Mouse (Mus musculus): ENCODE measurements at regions not wholly inside any gene's neighbourhood (a gene's known extent, or its start where the extent isn't known, plus 50 kb on each side); places are given as distances from the start of the nearest gene placed in this dataset.
A peak's percentile ranks its signal among the peaks of the same experiment; 100 is the strongest.

- Histone ChIP-seq H3K4me3 (replicated peaks) (no peak overlapping the region), H3K9me3 (no peaks in the 10 kb centered on the region), H3K4me2 (peak overlapping the region; percentile 11; the same call in 1 of the 2 replicates), H3K9ac (replicated peaks) (peak overlapping the region; percentile 34; the same call in 1 of the 2 replicates), H3K27me3 (no peaks in the 10 kb centered on the region), H3K27ac (peak overlapping the region; percentile 94), H3K36me3 (no peaks in the 10 kb centered on the region), H3K4me1 (replicated peaks) (peaks cover 69% of the 10 kb centered on the region)
- 11% methylated on average over 6 of the region's 6 CpGs for WGBS
- no peak for ATAC-seq (ENCODE audit: insufficient number of reproducible peaks, insufficient read depth, low FRiP score, low TSS enrichment, low read depth)
Observed at GRCm38 (mm10) chr9:35360139-35361100, 60.5 kb upstream of the Cdon start.

- Histone ChIP-seq H3K9ac (replicated peaks) (0 out of 2 replicates have a peak overlapping the region, but pooled peaks have one; percentile 18), H3K36me3 (no peaks in the 10 kb centered on the region), H3K27ac (peak overlapping the region; percentile 94), H3K9me3 (no peaks in the 10 kb centered on the region), H3K4me1 (replicated peaks) (peaks cover 69% of the 10 kb centered on the region), H3K4me2 (peak overlapping the region; percentile 11; the same call in 1 of the 2 replicates), H3K27me3 (no peaks in the 10 kb centered on the region), H3K4me3 (replicated peaks) (no peak overlapping the region)
- WGBS = 37% methylated on average over 4 of the region's 4 CpGs
- ATAC-seq (ENCODE audit: insufficient number of reproducible peaks, insufficient read depth, low FRiP score, low TSS enrichment, low read depth) = no peak
Observed at GRCm38 (mm10) chr9:35361432-35361831, 59.5 kb upstream of the Cdon start.

GRCm38 (mm10) chr9:35362276-35362675 is 58.7 kb upstream of the Cdon start:
- Histone ChIP-seq H3K4me1 (replicated peaks) (peaks cover 69% of the 10 kb centered on the region), H3K9ac (replicated peaks) (no peak overlapping the region), H3K4me2 (no peak overlapping the region), H3K27ac (peak overlapping the region; percentile 94), H3K4me3 (replicated peaks) (no peak overlapping the region), H3K36me3 (no peaks in the 10 kb centered on the region), H3K27me3 (no peaks in the 10 kb centered on the region), H3K9me3 (no peaks in the 10 kb centered on the region)
- no peak for ATAC-seq (ENCODE audit: insufficient number of reproducible peaks, insufficient read depth, low FRiP score, low TSS enrichment, low read depth)
- 56% methylated on average over 7 of the region's 7 CpGs for WGBS

GRCm38 (mm10) chr9:35363079-35363478 is 57.8 kb upstream of the Cdon start:
- Histone ChIP-seq H3K4me2 (peak overlapping the region; percentile 23; the same call in 1 of the 2 replicates), H3K4me1 (replicated peaks) (peaks cover 65% of the 10 kb centered on the region)

GRCm38 (mm10) chr9:35363936-35364335 is 57.0 kb upstream of the Cdon start:
- Histone ChIP-seq H3K4me3 (replicated peaks) (no peak overlapping the region), H3K4me1 (replicated peaks) (peaks cover 64% of the 10 kb centered on the region), H3K9ac (replicated peaks) (no peak overlapping the region), H3K9me3 (no peaks in the 10 kb centered on the region), H3K36me3 (no peaks in the 10 kb centered on the region), H3K27me3 (no peaks in the 10 kb centered on the region), H3K27ac (peak overlapping the region; percentile 94), H3K4me2 (no peak overlapping the region)
- no peak for ATAC-seq (ENCODE audit: insufficient number of reproducible peaks, insufficient read depth, low FRiP score, low TSS enrichment, low read depth)
- WGBS = 53% methylated on average over 4 of the region's 4 CpGs

More at GRCm38 (mm10) chr9:35363079-35363478, 57.8 kb upstream of the Cdon start:
- no peaks in the 10 kb centered on the region for H3K36me3 ChIP-seq
- no peaks in the 10 kb centered on the region for H3K27me3 ChIP-seq
- peak; percentile 69 for ATAC-seq (ENCODE audit: insufficient number of reproducible peaks, insufficient read depth, low FRiP score, low TSS enrichment, low read depth)
- 17% methylated on average over 5 of the region's 5 CpGs for WGBS
- H3K27ac ChIP-seq = peak overlapping the region; percentile 94
- H3K4me3 ChIP-seq (replicated peaks) = no peak overlapping the region
- no peak overlapping the region for H3K9ac ChIP-seq (replicated peaks)
- H3K9me3 ChIP-seq = no peaks in the 10 kb centered on the region

GRCm38 (mm10) chr9:35365975-35366374 is 55.0 kb upstream of the Cdon start:
- no peak overlapping the region for H3K4me2 ChIP-seq
- H3K9ac ChIP-seq (replicated peaks) = no peak overlapping the region
- no peaks in the 10 kb centered on the region for H3K36me3 ChIP-seq
- WGBS = 94% methylated on average over 5 of the region's 5 CpGs
- no peaks in the 10 kb centered on the region for H3K27me3 ChIP-seq
- H3K4me1 ChIP-seq (replicated peaks) = peaks cover 48% of the 10 kb centered on the region
- no peak overlapping the region for H3K4me3 ChIP-seq (replicated peaks)
- no peak for ATAC-seq (ENCODE audit: insufficient number of reproducible peaks, insufficient read depth, low FRiP score, low TSS enrichment, low read depth)
- no peaks in the 10 kb centered on the region for H3K9me3 ChIP-seq
- no peak overlapping the region for H3K27ac ChIP-seq

- 51% methylated on average over 5 of the region's 5 CpGs for WGBS
- Histone ChIP-seq H3K4me3 (replicated peaks) (no peak overlapping the region), H3K9ac (replicated peaks) (no peak overlapping the region), H3K4me2 (no peak overlapping the region), H3K27ac (no peak overlapping the region), H3K9me3 (no peaks in the 10 kb centered on the region), H3K27me3 (no peaks in the 10 kb centered on the region), H3K36me3 (no peaks in the 10 kb centered on the region), H3K4me1 (replicated peaks) (peaks cover 24% of the 10 kb centered on the region)
- ATAC-seq (ENCODE audit: insufficient number of reproducible peaks, insufficient read depth, low FRiP score, low TSS enrichment, low read depth) = no peak; the same call in 1 of the 2 replicates
Observed at GRCm38 (mm10) chr9:35369063-35369462, 51.9 kb upstream of the Cdon start.

GRCm38 (mm10) chr9:35370031-35370430 is 50.9 kb upstream of the Cdon start:
- Histone ChIP-seq H3K27ac (no peak overlapping the region), H3K9ac (replicated peaks) (no peak overlapping the region), H3K9me3 (no peaks in the 10 kb centered on the region), H3K4me1 (replicated peaks) (peaks cover 16% of the 10 kb centered on the region), H3K36me3 (no peaks in the 10 kb centered on the region), H3K4me2 (no peak overlapping the region), H3K27me3 (no peaks in the 10 kb centered on the region), H3K4me3 (replicated peaks) (no peak overlapping the region)
- no peak for ATAC-seq (ENCODE audit: insufficient number of reproducible peaks, insufficient read depth, low FRiP score, low TSS enrichment, low read depth)
- WGBS = 57% methylated on average over 3 of the region's 3 CpGs

GRCm38 (mm10) chr9:35370895-35371294 is 50.0 kb upstream of the Cdon start:
- 86% methylated on average over 3 of the region's 3 CpGs for WGBS
- H3K27ac ChIP-seq = 0 out of 2 replicates have a peak overlapping the region, but pooled peaks have one; percentile 5
- H3K27me3 ChIP-seq = no peaks in the 10 kb centered on the region
- no peak overlapping the region for H3K9ac ChIP-seq (replicated peaks)
- no peak overlapping the region for H3K4me2 ChIP-seq
- no peaks in the 10 kb centered on the region for H3K9me3 ChIP-seq
- H3K4me3 ChIP-seq (replicated peaks) = no peak overlapping the region
- ATAC-seq (ENCODE audit: insufficient number of reproducible peaks, insufficient read depth, low FRiP score, low TSS enrichment, low read depth) = no peak
- no peaks in the 10 kb centered on the region for H3K36me3 ChIP-seq
- peaks cover 16% of the 10 kb centered on the region for H3K4me1 ChIP-seq (replicated peaks)

All from limb, embryonic 12.5 days (tissue).